Mouse (Mus musculus) lung, adult 2 months (tissue): ENCODE results near the gene Iqcb1.

ENCODE experiments used
- CTCF ChIP-seq: fragments of 200-500 bp; IDR thresholded peaks from 2 replicates; pipeline ENCODE4 v1.5.1; 2011; ENCODE audit warnings: mild to moderate bottlenecking, low read length, control low read depth; ENCODE audit not compliant: insufficient read depth
- POLR2A ChIP-seq: fragments of 200-500 bp; IDR thresholded peaks from 2 replicates; pipeline ENCODE4 v1.6.1; 2011; ENCODE audit warnings: low read depth, mild to moderate bottlenecking, control low read depth, low read length, borderline replicate concordance; ENCODE audit errors: extremely low read depth

- no peak for TF ChIP-seq POLR2A
- TF ChIP-seq CTCF, result no peak
Measured at GRCm38 (mm10) chr16:36920410-36920809, 92.2 kb downstream of the Iqcb1 start.
